8 mouse cellular contexts compared by ENCODE assay signal in genomic region chr15:96700766-96701165, GRCm38 (mm10). TPM values are rescaled to one million over a fixed set of nuclear protein-coding genes. Genes with fewer than 3 reads are reported as not detected.
DNase-seq lines count a peak whose midpoint lies in the region; ATAC-seq and TF ChIP-seq lines count a peak whose summit lies in the region.

No protein-coding gene starts in this region.

- no peak for TF ChIP-seq POLR2A in MEL (IDR thresholded peaks at IDR 0.05; ENCODE audit: control insufficient read depth in 1 of 2, insufficient read depth in 1 of 2, low read depth in 1 of 2, low read length in 2 of 2, poor library complexity in 1 of 2)

- H3K4me2 ChIP-seq in hindbrain, embryonic 13.5 days: peak overlapping the region; percentile 84
- H3K4me2 ChIP-seq in midbrain, embryonic 12.5 days (replicated peaks): peak overlapping the region; percentile 73

- no peak for DNase-seq in heart, embryonic 10.5 days (ENCODE audit: low spot score)
- DNase-seq in heart, adult 9 months (ENCODE audit: low spot score in 2 of 2): no peak
- DNase-seq in MEL (ENCODE audit: low read depth, low spot score) (no peak), adipocyte (ENCODE audit: low spot score) (no peak)
- DNase-seq in spleen, adult 12 weeks (ENCODE audit: low spot score): no peak
- no peak for DNase-seq in kidney, adult 18-20 months

- peaks cover 45% of the 10 kb centered on the region for H3K79me2 ChIP-seq in MEL (ENCODE audit: control insufficient read depth, insufficient read depth, low read length, poor library complexity)

- H3K9ac ChIP-seq in MEL (ENCODE audit: control insufficient read depth, low read depth, low read length, poor library complexity, severe bottlenecking): peak overlapping the region; percentile 98
- H3K9ac ChIP-seq in hindbrain, embryonic 13.5 days: peak overlapping the region; percentile 99; the same call in 1 of the 2 replicates
- H3K9ac ChIP-seq in midbrain, embryonic 12.5 days (replicated peaks): no peak overlapping the region

- no peak for TF ChIP-seq CTCF in MEL (IDR thresholded peaks at IDR 0.05 in 2 of 3, conservative IDR thresholded peaks at IDR 0.05 in 1 of 3; ENCODE audit: control insufficient read depth in 1 of 3, insufficient read depth in 1 of 3, low read depth in 2 of 3, low read length in 3 of 3, poor library complexity in 1 of 3, severe bottlenecking in 1 of 3)

- H3K36me3 ChIP-seq in heart, embryonic 10.5 days: peaks cover 28% of the 10 kb centered on the region
- H3K36me3 ChIP-seq in MEL (ENCODE audit: control insufficient read depth in 1 of 2, insufficient read depth in 2 of 2, low read length in 2 of 2): peaks cover 27% of the 10 kb centered on the region in 2 experiments
- H3K36me3 ChIP-seq in hindbrain, embryonic 13.5 days: peaks cover 8% of the 10 kb centered on the region
- peaks cover 19% of the 10 kb centered on the region for H3K36me3 ChIP-seq in midbrain, embryonic 12.5 days

- no peak for ATAC-seq in hindbrain, embryonic 13.5 days (ENCODE audit: low FRiP score)
- ATAC-seq in midbrain, embryonic 12.5 days (ENCODE audit: low FRiP score, low read depth): no peak

- no peak for TF ChIP-seq RAD21 in MEL (IDR thresholded peaks at IDR 0.05; ENCODE audit: low read depth, low read length)

- peak overlapping the region; percentile 78 for H3K4me3 ChIP-seq in heart, embryonic 10.5 days
- peak overlapping the region; percentile 74 to 86; a peak in 3 of 4 replicates for H3K4me3 ChIP-seq in MEL (ENCODE audit: control insufficient read depth in 1 of 2, insufficient read depth in 1 of 2, low read depth in 2 of 2, low read length in 2 of 2)
- peak overlapping the region; percentile 88; the same call in 1 of the 2 replicates for H3K4me3 ChIP-seq in hindbrain, embryonic 13.5 days
- 0 out of 2 replicates have a peak overlapping the region, but pooled peaks have one; percentile 3 for H3K4me3 ChIP-seq in midbrain, embryonic 12.5 days

- H3K27me3 ChIP-seq in heart, embryonic 10.5 days (ENCODE audit: insufficient read depth, poor library complexity, severe bottlenecking): no peaks in the 10 kb centered on the region
- H3K27me3 ChIP-seq in MEL (ENCODE audit: control insufficient read depth in 1 of 2, insufficient read depth in 2 of 2, low read length in 2 of 2): no peaks in the 10 kb centered on the region
- H3K27me3 ChIP-seq in hindbrain, embryonic 13.5 days: no peaks in the 10 kb centered on the region
- peaks cover 8% of the 10 kb centered on the region; the same call in 1 of the 2 replicates for H3K27me3 ChIP-seq in midbrain, embryonic 12.5 days

- WGBS in heart, embryonic 10.5 days: 32% methylated on average over 13 of the region's 13 CpGs
- WGBS in hindbrain, embryonic 13.5 days: 27% methylated on average over 13 of the region's 13 CpGs
- 28% methylated on average over 13 of the region's 13 CpGs for WGBS in midbrain, embryonic 12.5 days

- H3K9me3 ChIP-seq in heart, embryonic 10.5 days: no peaks in the 10 kb centered on the region
- H3K9me3 ChIP-seq in MEL (replicated peaks; ENCODE audit: insufficient read depth, low read length): no peaks in the 10 kb centered on the region
- H3K9me3 ChIP-seq in hindbrain, embryonic 13.5 days: no peaks in the 10 kb centered on the region
- H3K9me3 ChIP-seq in midbrain, embryonic 12.5 days: no peaks in the 10 kb centered on the region

- TF ChIP-seq EP300 in MEL (IDR thresholded peaks at IDR 0.05; ENCODE audit: low read depth in 1 of 2, low read length in 2 of 2): peak in 1 of 2 experiments; percentile 25; a peak in 1 of 4 replicates

- peaks cover 27% of the 10 kb centered on the region for H3K4me1 ChIP-seq in heart, embryonic 10.5 days
- peaks cover 8 to 23% of the 10 kb centered on the region in 2 experiments; a peak in 3 of 4 replicates for H3K4me1 ChIP-seq in MEL (ENCODE audit: control insufficient read depth in 1 of 2, insufficient read depth in 2 of 2, low read length in 2 of 2)
- H3K4me1 ChIP-seq in hindbrain, embryonic 13.5 days (replicated peaks): peaks cover 33% of the 10 kb centered on the region
- peaks cover 29% of the 10 kb centered on the region for H3K4me1 ChIP-seq in midbrain, embryonic 12.5 days

- H3K27ac ChIP-seq in heart, embryonic 10.5 days: peak overlapping the region; percentile 99
- H3K27ac ChIP-seq in MEL (ENCODE audit: control insufficient read depth, low read depth, low read length): no peak overlapping the region; the same call in 1 of the 2 replicates
- peak overlapping the region; percentile 100 for H3K27ac ChIP-seq in hindbrain, embryonic 13.5 days
- no peak overlapping the region for H3K27ac ChIP-seq in midbrain, embryonic 12.5 days (replicated peaks)

TF ChIP-seq in MEL, 35 proteins besides CTCF, POLR2A, EP300 and RAD21:
- TF ChIP-seq ELF1 (IDR thresholded peaks at IDR 0.05; ENCODE audit: low read depth, low read length): no peak
- no peak for TF ChIP-seq ETS1 (IDR thresholded peaks at IDR 0.05; ENCODE audit: low read depth, low read length)
- no peak for TF ChIP-seq POLR2AphosphoS5 (IDR thresholded peaks at IDR 0.05; ENCODE audit: borderline replicate concordance, low read depth, low read length)
- TF ChIP-seq MEF2A (IDR thresholded peaks at IDR 0.05; ENCODE audit: extremely low read depth, insufficient replicate concordance, low read depth, low read length, poor library complexity, severe bottlenecking): no peak
- TF ChIP-seq NELFE (IDR thresholded peaks at IDR 0.05; ENCODE audit: low read depth, low read length): no peak
- TF ChIP-seq ZMIZ1 (IDR thresholded peaks at IDR 0.05; ENCODE audit: low read depth, low read length): peak; percentile 49; the same call in 1 of the 2 replicates
- no peak for TF ChIP-seq MYB (IDR thresholded peaks at IDR 0.05; ENCODE audit: low read depth, low read length)
- 0 out of 2 replicates have a peak, but pooled peaks have one; percentile 3 for TF ChIP-seq BHLHE40 (IDR thresholded peaks at IDR 0.05; ENCODE audit: borderline replicate concordance, low read depth, low read length)
- no peak for TF ChIP-seq USF2 (IDR thresholded peaks at IDR 0.05; ENCODE audit: borderline replicate concordance in 1 of 2, insufficient read depth in 1 of 2, low read depth in 1 of 2, low read length in 2 of 2)
- no peak for TF ChIP-seq MXI1 (IDR thresholded peaks at IDR 0.05; ENCODE audit: low read depth, low read length)
TF ChIP-seq in MEL: peak in this region for 2.

RNA-seq across cellular contexts. Expression of gene Slc38a2, which starts 1.2 kb away (rescaled TPM):
- 113 and 119 TPM in 2 replicates for polyA plus RNA-seq in heart, embryonic 10.5 days (2016; fragmentation: Nextera tagmentation; extraction: Ambion mirVana)
- total RNA-seq in MEL (2012; rRNA removed): 80.6 and 150 TPM in 2 replicates
- polyA plus RNA-seq in MEL (2012; ENCODE audit: insufficient read depth in 1 of 2, insufficient read length in 2 of 2, low read depth in 1 of 2, low replicate concordance in 2 of 2, missing spikeins in 1 of 2): 100 to 1,000 TPM; 177 to 590 TPM
- polyA plus RNA-seq in hindbrain, embryonic 13.5 days (2015; fragmentation: Nextera tagmentation; extraction: Ambion mirVana): 133 TPM in 2 replicates
- polyA plus RNA-seq in midbrain, embryonic 12.5 days (2016; fragmentation: Nextera tagmentation; extraction: Ambion mirVana): 190 and 201 TPM in 2 replicates

RNA-seq across cellular contexts. Expression of gene Slc38a1, which starts 58.1 kb away (rescaled TPM):
- polyA plus RNA-seq in heart, embryonic 10.5 days (2016; fragmentation: Nextera tagmentation; extraction: Ambion mirVana): 90.5 and 96.2 TPM in 2 replicates
- not detected in 2 replicates for total RNA-seq in MEL (2012; rRNA removed)
- polyA plus RNA-seq in MEL (2012; ENCODE audit: insufficient read depth in 1 of 2, insufficient read length in 2 of 2, low read depth in 1 of 2, low replicate concordance in 2 of 2, missing spikeins in 1 of 2): under 1 TPM in 1 of 2 experiments, not detected in 1; 0.03 TPM
- 154 and 158 TPM in 2 replicates for polyA plus RNA-seq in hindbrain, embryonic 13.5 days (2015; fragmentation: Nextera tagmentation; extraction: Ambion mirVana)
- 149 and 150 TPM in 2 replicates for polyA plus RNA-seq in midbrain, embryonic 12.5 days (2016; fragmentation: Nextera tagmentation; extraction: Ambion mirVana)

Comparison
In these comparisons a context has a peak if more than half of its experiments do, and no peak if none do; other contexts are left out.
1. H3K27ac ChIP-seq: peak in heart, embryonic 10.5 days (single experiment) and hindbrain, embryonic 13.5 days (single experiment); none in MEL (single experiment) and midbrain, embryonic 12.5 days (single experiment).
2. H3K4me3 ChIP-seq: peak in every context shown above with its lines; median percentile 88 in hindbrain, embryonic 13.5 days; 80 in MEL; 78 in heart, embryonic 10.5 days; 3 in midbrain, embryonic 12.5 days.
3. RNA of gene Slc38a1, which starts 58.1 kb away (polyA plus RNA-seq): 154 to 158 TPM in hindbrain, embryonic 13.5 days, 149 to 150 TPM in midbrain, embryonic 12.5 days and 90.5 to 96.2 TPM in heart, embryonic 10.5 days; 0.03 TPM in MEL; every median in the first group is over 10 times any median in the second.